8 mouse cellular contexts compared by ENCODE assay signal in the genomic region with DNA sequence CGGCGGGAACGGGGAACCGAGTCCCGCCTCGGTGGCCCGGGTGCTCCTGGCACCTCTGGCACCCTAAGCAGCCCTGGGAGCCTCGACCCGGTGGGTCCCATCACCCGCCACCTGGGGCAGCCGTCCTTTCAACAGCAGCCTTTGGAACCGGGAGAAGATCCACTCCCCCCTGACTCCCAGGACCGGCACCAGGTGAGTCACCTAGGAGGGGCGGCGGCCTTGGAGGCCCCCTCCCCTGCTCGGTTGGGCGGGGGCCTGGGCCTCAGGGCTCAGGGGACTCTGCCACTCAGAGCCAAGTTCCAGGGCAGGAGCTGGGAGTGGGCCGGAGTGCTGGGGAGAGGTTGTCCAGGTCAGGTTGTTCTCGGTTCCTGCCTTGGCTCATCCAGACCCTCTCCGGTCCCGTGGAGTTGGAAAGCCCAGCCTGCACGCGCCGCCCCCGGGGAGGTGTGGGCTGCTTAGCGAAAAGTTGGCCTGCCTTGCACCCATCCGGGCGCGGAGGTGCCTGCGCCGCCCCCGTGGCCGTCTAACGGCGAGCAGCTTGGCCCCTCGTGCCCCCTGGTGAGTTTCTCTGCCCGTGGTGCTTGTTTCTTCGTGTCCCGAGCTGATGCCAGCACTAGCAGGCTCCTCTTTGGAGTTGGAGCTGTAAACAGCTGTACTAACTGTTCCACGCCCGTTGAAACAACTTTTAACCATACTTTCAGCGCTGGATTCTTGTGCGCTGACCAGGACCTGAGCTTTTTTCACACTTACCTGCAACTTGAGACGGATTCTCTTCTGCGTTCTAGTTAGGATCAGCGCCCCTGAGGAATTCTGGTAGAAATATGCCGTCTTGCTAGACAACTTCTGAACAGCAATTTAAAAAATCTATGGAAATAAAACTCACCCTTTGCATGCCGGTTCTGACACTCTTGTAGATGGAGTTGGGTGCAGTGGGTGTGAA. TPM values are rescaled to one million over a fixed set of nuclear protein-coding genes. Genes with fewer than 3 reads are reported as not detected.
A peak's percentile ranks its signal among the peaks of the same experiment; 100 is the strongest.
DNase-seq lines count a peak whose midpoint lies in the region; ATAC-seq lines count a peak whose summit lies in the region.

No protein-coding gene starts in this region.

- H3K27ac ChIP-seq in forebrain, embryonic 14.5 days (ENCODE audit: low read depth, low read length) = no peak overlapping the region

- ATAC-seq in forebrain, embryonic 14.5 days = no peak; the same call in none of the 2 replicates
- peak; percentile 42 for ATAC-seq in megakaryocyte progenitor cell, adult 5-6 weeks (replicated peaks; ENCODE audit: poor library complexity)

- H3K27me3 ChIP-seq in forebrain, embryonic 14.5 days (replicated peaks; ENCODE audit: control insufficient read depth, insufficient read depth, low read length) = 0 out of 2 replicates have a peak, but pooled peaks cover 4% of the 10 kb centered on the region

- peak overlapping the region; percentile 58; the same call in 1 of the 2 replicates for H3K9ac ChIP-seq in forebrain, embryonic 14.5 days (ENCODE audit: low read length)

- peak; percentile 1 to 8 for DNase-seq in cerebellum, adult 18-20 months
- no peak for DNase-seq in cerebellum, adult 9-10 months
- DNase-seq in adrenal gland, postnatal 25 days = peak; percentile 42
- DNase-seq in forebrain, embryonic 14.5 days (ENCODE audit: low spot score) = peak; percentile 2
- peak; percentile 18 to 26 for DNase-seq in heart, postnatal 36 days
- peak; percentile 2 for DNase-seq in left cerebral cortex, postnatal 4 days
- peak; percentile 10 to 67 for DNase-seq in spleen, postnatal 4 days (ENCODE audit: low spot score in 2 of 2)

- H3K9me3 ChIP-seq in forebrain, embryonic 14.5 days (replicated peaks; ENCODE audit: control insufficient read depth, low read length) = no peaks in the 10 kb centered on the region

- intact Hi-C loops in heart, postnatal 36 days (cut with DNase I) = loop anchor here (1.0 to 10.0 kb wide), 4 partner anchors 123 to 841 kb away; a partner anchor contains a TSS
- intact Hi-C loops in left cerebral cortex, postnatal 4 days (cut with DNase I) = loop anchor here (5.0 kb wide), 1 partner anchor 149 kb away; no protein-coding TSS in a partner anchor

- H3K4me3 ChIP-seq in forebrain, embryonic 14.5 days (ENCODE audit: low read depth, low read length) = peak overlapping the region; percentile 48

- no peaks in the 10 kb centered on the region for H3K36me3 ChIP-seq in forebrain, embryonic 14.5 days (ENCODE audit: control insufficient read depth, insufficient read depth, low read length)

- 33% methylated on average over 38 of the region's 48 CpGs for WGBS in forebrain, embryonic 14.5 days

- peak overlapping the region; percentile 77 for H3K4me2 ChIP-seq in forebrain, embryonic 14.5 days (ENCODE audit: low read length)

- H3K4me1 ChIP-seq in forebrain, embryonic 14.5 days (ENCODE audit: control insufficient read depth, insufficient read depth, low read length) = no peaks in the 10 kb centered on the region

RNA-seq across cellular contexts. Expression of a gene that starts 0.8 kb away (rescaled TPM):
- total RNA-seq in adrenal gland, postnatal 25 days (2021) = 6.7 and 8.0 TPM in 2 replicates
- polyA plus RNA-seq in forebrain, embryonic 14.5 days (2014; fragmentation: Nextera tagmentation; extraction: Ambion mirVana) = 1.3 and 1.4 TPM in 2 replicates
- 1 to 10 TPM; 1.5 to 2.0 TPM for total RNA-seq in heart, postnatal 36 days (2021)
- 10 to 100 TPM in 1 of 2 experiments, 1 to 10 TPM in 1; 9.7 to 10.1 TPM for total RNA-seq in left cerebral cortex, postnatal 4 days (2021)
- total RNA-seq in megakaryocyte progenitor cell, adult 5-6 weeks (2015) = 0.27 and 0.37 TPM in 2 replicates
- 0.51 and 0.71 TPM in 2 replicates for total RNA-seq in megakaryocyte progenitor cell, adult 5-6 weeks (2017)
